In genomic region chr2:156864481-156864880, GRCm38 (mm10) we compare ENCODE assay signal across 8 mouse cellular contexts. TPM values are rescaled to one million over a fixed set of nuclear protein-coding genes. Genes with fewer than 3 reads are reported as not detected.
DNase-seq lines count a peak whose midpoint lies in the region; ATAC-seq and TF ChIP-seq lines count a peak whose summit lies in the region.

No protein-coding gene starts in this region.

- H3K27me3 ChIP-seq in cerebellum, adult 2 months (ENCODE audit: control insufficient read depth, insufficient read depth, low read length) = no peaks in the 10 kb centered on the region
- H3K27me3 ChIP-seq in lung, embryonic 16.5 days (ENCODE audit: control insufficient read depth, insufficient read depth, low read depth, low read length) = no peaks in the 10 kb centered on the region
- no peaks in the 10 kb centered on the region for H3K27me3 ChIP-seq in intestine, embryonic 14.5 days (replicated peaks; ENCODE audit: control insufficient read depth, insufficient read depth, low read length)
- H3K27me3 ChIP-seq in small intestine, adult 2 months (ENCODE audit: control insufficient read depth, insufficient read depth, low read length) = no peaks in the 10 kb centered on the region

- peak overlapping the region; percentile 85 for H3K4me3 ChIP-seq in cerebellum, adult 2 months (replicated peaks; ENCODE audit: insufficient read depth, low read depth, low read length)
- H3K4me3 ChIP-seq in lung, embryonic 16.5 days (ENCODE audit: low read length) = peak overlapping the region; percentile 98
- peak overlapping the region; percentile 99 for H3K4me3 ChIP-seq in intestine, embryonic 14.5 days (ENCODE audit: low read depth, low read length)
- no peak overlapping the region for H3K4me3 ChIP-seq in small intestine, adult 2 months (ENCODE audit: low read depth, low read length)

- H3K9ac ChIP-seq in lung, embryonic 16.5 days (ENCODE audit: low read length) = peak overlapping the region; percentile 99
- peak overlapping the region; percentile 96 for H3K9ac ChIP-seq in intestine, embryonic 14.5 days (ENCODE audit: low read length)

- no peak overlapping the region for H3K27ac ChIP-seq in cerebellum, adult 2 months (ENCODE audit: insufficient read depth, low read length)
- peak overlapping the region; percentile 94 for H3K27ac ChIP-seq in lung, embryonic 16.5 days (ENCODE audit: low read length)
- no peak overlapping the region for H3K27ac ChIP-seq in intestine, embryonic 14.5 days (ENCODE audit: low read depth)
- peak overlapping the region; percentile 78; the same call in 1 of the 2 replicates for H3K27ac ChIP-seq in small intestine, adult 2 months (ENCODE audit: insufficient read depth, low read depth, low read length)

- H3K36me3 ChIP-seq in lung, embryonic 16.5 days (ENCODE audit: control insufficient read depth, insufficient read depth, low read length) = peaks cover 5% of the 10 kb centered on the region; the same call in 1 of the 2 replicates
- H3K36me3 ChIP-seq in intestine, embryonic 14.5 days (ENCODE audit: control insufficient read depth, insufficient read depth, low read length) = peaks cover 42% of the 10 kb centered on the region
- H3K36me3 ChIP-seq in small intestine, adult 2 months (ENCODE audit: control insufficient read depth, insufficient read depth, low read length) = peaks cover 32% of the 10 kb centered on the region

- no peaks in the 10 kb centered on the region for H3K9me3 ChIP-seq in lung, embryonic 16.5 days (ENCODE audit: control insufficient read depth, low read length)
- no peaks in the 10 kb centered on the region for H3K9me3 ChIP-seq in intestine, embryonic 14.5 days (ENCODE audit: control insufficient read depth, low read length)

- H3K4me1 ChIP-seq in cerebellum, adult 2 months (ENCODE audit: control insufficient read depth, insufficient read depth, low read length) = peaks cover 11% of the 10 kb centered on the region; the same call in 1 of the 2 replicates
- peaks cover 18% of the 10 kb centered on the region for H3K4me1 ChIP-seq in lung, embryonic 16.5 days (replicated peaks; ENCODE audit: control insufficient read depth, insufficient read depth, low read length)
- H3K4me1 ChIP-seq in intestine, embryonic 14.5 days (replicated peaks; ENCODE audit: control insufficient read depth, insufficient read depth, low read length) = peaks cover 18% of the 10 kb centered on the region
- no peaks in the 10 kb centered on the region; the same call in 1 of the 2 replicates for H3K4me1 ChIP-seq in small intestine, adult 2 months (ENCODE audit: control insufficient read depth, insufficient read depth, insufficient read length, low read length)

- WGBS in cerebellum, adult 2 months = 9% methylated on average over 3 of the region's 3 CpGs
- 62% methylated on average over 3 of the region's 3 CpGs for WGBS in lung, embryonic 16.5 days
- WGBS in intestine, embryonic 14.5 days = 80% methylated on average over 3 of the region's 3 CpGs
- 35% methylated on average over 3 of the region's 3 CpGs for WGBS in small intestine, adult 2 months

- peak overlapping the region; percentile 61 for H3K4me2 ChIP-seq in lung, embryonic 16.5 days (ENCODE audit: low read depth, low read length)
- peak overlapping the region; percentile 76 for H3K4me2 ChIP-seq in intestine, embryonic 14.5 days (ENCODE audit: low read length)

- TF ChIP-seq CTCF in cerebellum, adult 2 months (IDR thresholded peaks at IDR 0.05; ENCODE audit: borderline replicate concordance, insufficient read depth, low read depth, low read length) = no peak
- TF ChIP-seq CTCF in small intestine, adult 2 months (IDR thresholded peaks at IDR 0.05; ENCODE audit: extremely low read depth, insufficient read length, insufficient replicate concordance, low read depth, low read length) = no peak

- ATAC-seq in lung, embryonic 16.5 days (ENCODE audit: low read depth) = no peak
- ATAC-seq in intestine, embryonic 14.5 days (replicated peaks; ENCODE audit: low FRiP score, low TSS enrichment, low read depth) = no peak

- TF ChIP-seq POLR2A in cerebellum, adult 2 months (IDR thresholded peaks at IDR 0.05; ENCODE audit: borderline replicate concordance, insufficient read depth, low read length) = no peak
- TF ChIP-seq POLR2A in small intestine, adult 2 months (IDR thresholded peaks at IDR 0.05; ENCODE audit: low read depth, low read length) = no peak

- peak; percentile 45 to 61 for DNase-seq in cerebellum, adult 2 months
- DNase-seq in cerebellum, adult 11 months = no peak
- DNase-seq in lung, adult 18-20 months = no peak
- DNase-seq in intestine, embryonic 14.5 days (ENCODE audit: low spot score) = no peak
- no peak for DNase-seq in kidney, postnatal 14 days
- DNase-seq in left cerebral cortex, adult 8-10 months (ENCODE audit: low spot score in 2 of 2) = no peak

RNA-seq across cellular contexts. Expression of gene Rab5if, which starts 1.6 kb away (rescaled TPM):
- polyA plus RNA-seq in cerebellum, adult 2 months (2012; rRNA removed) = 145 and 149 TPM in 2 replicates
- polyA plus RNA-seq in lung, embryonic 16.5 days (2015; fragmentation: Nextera tagmentation; extraction: Ambion mirVana) = 164 and 170 TPM in 2 replicates
- 253 and 276 TPM in 2 replicates for polyA plus RNA-seq in intestine, embryonic 14.5 days (2014; fragmentation: Nextera tagmentation; extraction: Ambion mirVana)
- 105 and 148 TPM in 2 replicates for polyA plus RNA-seq in small intestine, adult 2 months (2012; rRNA removed)
- 10 to 100 TPM; 75.3 to 83.0 (median 79.6) TPM for total RNA-seq in left cerebral cortex, adult 8-10 months (2022)

RNA-seq across cellular contexts. Expression of gene 4930518I15Rik, which starts 6.7 kb away (rescaled TPM):
- 5.4 and 5.8 TPM in 2 replicates for polyA plus RNA-seq in cerebellum, adult 2 months (2012; rRNA removed)
- polyA plus RNA-seq in lung, embryonic 16.5 days (2015; fragmentation: Nextera tagmentation; extraction: Ambion mirVana) = 7.6 and 9.2 TPM in 2 replicates
- polyA plus RNA-seq in intestine, embryonic 14.5 days (2014; fragmentation: Nextera tagmentation; extraction: Ambion mirVana) = 6.3 and 8.9 TPM in 2 replicates
- polyA plus RNA-seq in small intestine, adult 2 months (2012; rRNA removed) = 0.37 and 0.42 TPM in 2 replicates
- total RNA-seq in left cerebral cortex, adult 8-10 months (2022) = 1 to 10 TPM; 2.4 to 3.6 (median 2.8) TPM

RNA-seq across cellular contexts. Expression of gene Sla2, which starts 22.5 kb away (rescaled TPM):
- 0.06 and 0.07 TPM in 2 replicates for polyA plus RNA-seq in cerebellum, adult 2 months (2012; rRNA removed)
- 0.63 and 2.0 TPM in 2 replicates for polyA plus RNA-seq in lung, embryonic 16.5 days (2015; fragmentation: Nextera tagmentation; extraction: Ambion mirVana)
- 0.40 and 0.51 TPM in 2 replicates for polyA plus RNA-seq in intestine, embryonic 14.5 days (2014; fragmentation: Nextera tagmentation; extraction: Ambion mirVana)
- 1.2 and 2.0 TPM in 2 replicates for polyA plus RNA-seq in small intestine, adult 2 months (2012; rRNA removed)
- under 1 TPM; 0.26 to 0.68 (median 0.30) TPM for total RNA-seq in left cerebral cortex, adult 8-10 months (2022)

RNA-seq across cellular contexts. Expression of gene Tgif2, which starts 24.7 kb away (rescaled TPM):
- polyA plus RNA-seq in cerebellum, adult 2 months (2012; rRNA removed) = 1.8 and 2.3 TPM in 2 replicates
- polyA plus RNA-seq in lung, embryonic 16.5 days (2015; fragmentation: Nextera tagmentation; extraction: Ambion mirVana) = 43.9 and 47.7 TPM in 2 replicates
- polyA plus RNA-seq in intestine, embryonic 14.5 days (2014; fragmentation: Nextera tagmentation; extraction: Ambion mirVana) = 61.4 and 63.5 TPM in 2 replicates
- 1.5 and 2.0 TPM in 2 replicates for polyA plus RNA-seq in small intestine, adult 2 months (2012; rRNA removed)
- 1 to 10 TPM in 2 of 4 experiments, under 1 TPM in 2; 0.55 to 1.1 (median 0.84) TPM for total RNA-seq in left cerebral cortex, adult 8-10 months (2022)

Comparison
In these comparisons a context has a peak if more than half of its experiments do, and no peak if none do; other contexts are left out.
1. DNase-seq: peak in cerebellum, adult 2 months (2 of 2); none in cerebellum, adult 11 months (single experiment), lung, adult 18-20 months (0 of 2), intestine, embryonic 14.5 days (single experiment), kidney, postnatal 14 days (single experiment) and left cerebral cortex, adult 8-10 months (0 of 2).
2. H3K27ac ChIP-seq: peak in lung, embryonic 16.5 days (single experiment) and small intestine, adult 2 months (single experiment); none in cerebellum, adult 2 months (single experiment) and intestine, embryonic 14.5 days (single experiment).